Mouse (Mus musculus): ENCODE measurements around the gene Ush2a.

DNA sequence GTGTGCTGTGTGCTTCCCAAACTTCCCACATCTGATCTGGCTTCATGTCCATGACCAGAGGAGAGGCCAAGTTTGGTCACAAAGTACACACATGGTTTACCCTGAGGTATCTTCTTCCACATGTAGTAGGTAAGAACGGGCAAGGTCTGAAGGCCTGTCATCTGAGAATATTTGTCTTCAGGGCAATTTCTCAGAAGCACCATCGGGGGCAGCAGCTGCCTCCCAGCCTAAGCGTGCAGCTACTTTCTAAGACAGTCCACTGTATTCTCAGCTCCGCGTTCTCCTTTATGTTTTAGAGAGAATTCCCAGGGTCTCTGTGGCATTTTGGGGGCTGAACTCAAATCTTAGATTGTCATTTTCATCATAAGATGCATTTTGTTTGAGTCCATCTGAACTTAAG is 186.1 kb downstream of the Ush2a start:
- TF ChIP-seq CTCF (IDR thresholded peaks at IDR 0.05), result no peak
- no peak for TF ChIP-seq POLR2A (IDR thresholded peaks at IDR 0.05; ENCODE audit: insufficient read depth, low read depth, low read length)
- TF ChIP-seq EP300 (IDR thresholded peaks at IDR 0.05; ENCODE audit: insufficient read depth, low read depth, low read length), result no peak
